Mouse (Mus musculus) kidney, postnatal 0 days (tissue): ENCODE measurements around the gene Srms. TPM values are rescaled to one million over a fixed set of nuclear protein-coding genes. Genes with fewer than 3 reads are reported as not detected.

ENCODE experiments used
- ATAC-seq: fragments of 200-750 bp; cut with Nextera tagmentation; replicated peaks from 2 replicates; pipeline ENCODE4 v1.8.0; 2017; ENCODE audit warnings: low read depth, moderate number of reproducible peaks, moderate TSS enrichment, moderate library complexity; ENCODE audit not compliant: low FRiP score
- DNase-seq: peaks from one replicate; pipeline ENCODE4 v3.0.0-alpha.2; 2016; ENCODE audit warnings: low spot score
- H3K27ac ChIP-seq: fragments of 300-500 bp; sonication (generic); 2 replicates; pipeline ENCODE4 v1.5.1; 2014; ENCODE audit warnings: mild to moderate bottlenecking
- H3K27me3 ChIP-seq: fragments of 300-500 bp; sonication (generic); 2 replicates; pipeline ENCODE4 v1.6.1; 2014; ENCODE audit warnings: low read length, mixed read lengths; ENCODE audit not compliant: insufficient read depth
- H3K36me3 ChIP-seq: fragments of 300-500 bp; sonication (generic); 2 replicates; pipeline ENCODE4 v1.6.1; 2014; ENCODE audit warnings: low read length, mixed read lengths; ENCODE audit not compliant: insufficient read depth
- H3K4me1 ChIP-seq: fragments of 300-500 bp; sonication (generic); replicated peaks from 2 replicates; pipeline ENCODE4 v1.6.1; 2014; ENCODE audit warnings: antibody characterized with exemption, low read length, mixed read lengths; ENCODE audit not compliant: insufficient read depth
- H3K4me2 ChIP-seq: fragments of 300-500 bp; sonication (generic); 2 replicates; pipeline ENCODE4 v1.6.1; 2014; ENCODE audit warnings: mild to moderate bottlenecking, low read length, moderate library complexity, mixed read lengths
- H3K4me3 ChIP-seq: fragments of 300-500 bp; sonication (generic); replicated peaks from 2 replicates; pipeline ENCODE4 v1.5.1; 2014; ENCODE audit warnings: low read depth, low read length
- H3K9ac ChIP-seq: fragments of 300-500 bp; sonication (generic); 2 replicates; pipeline ENCODE4 v1.6.1; 2014; ENCODE audit warnings: low read depth, low read length
- H3K9me3 ChIP-seq: fragments of 300-500 bp; sonication (generic); replicated peaks from 2 replicates; pipeline ENCODE4 v1.6.1; 2016; ENCODE audit warnings: low read length, inconsistent platforms, mixed read lengths
- CTCF ChIP-seq: IDR thresholded peaks from 2 replicates; pipeline ENCODE4 v1.5.1; 2016; ENCODE audit warnings: antibody characterized with exemption, low read depth, mild to moderate bottlenecking, moderate library complexity
- WGBS: fragments of 180-500 bp; shearing (Covaris S2); extraction: QIAGEN DNeasy Blood & Tissue Kit; methylation state at CpG from one replicate; pipeline ENCODE4 v1.1.7; 2014; 5-methylcytosine and 5-hydroxymethylcytosine counted together
- polyA plus RNA-seq: library from polyadenylated mRNA; unstranded; fragments of >200 nt; fragmentation: Nextera tagmentation; extraction: Ambion mirVana; gene quantifications from 2 replicates; pipeline ENCODE4 v1.2.1, GENCODE M21; 2015

Gene Srms
- polyA plus RNA-seq, 1 experiment from 2014 or later: 0.14 TPM

DNA sequence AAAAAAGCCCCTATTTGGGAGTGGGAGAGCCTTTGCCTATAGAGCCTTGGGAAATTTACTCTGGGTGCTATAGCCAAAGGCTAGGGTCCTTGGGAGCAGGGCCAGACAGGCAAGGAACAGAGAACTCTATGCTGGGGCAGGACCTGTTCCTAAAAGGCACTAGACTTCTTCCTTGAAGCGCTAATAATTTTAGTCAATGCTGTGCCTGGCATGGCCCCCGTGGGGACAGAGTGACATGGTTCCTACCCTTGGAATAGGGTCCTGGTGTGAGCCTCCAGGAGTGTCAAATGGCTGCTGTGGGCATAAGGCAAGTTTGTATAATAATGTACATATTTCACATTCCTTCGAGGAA, 29.3 kb upstream of the Srms start:
- no peaks in the 10 kb centered on the region for H3K27me3 ChIP-seq
- no peak for TF ChIP-seq CTCF
- peak overlapping the region; percentile 77 for H3K4me2 ChIP-seq
- peak overlapping the region; percentile 54 for H3K4me3 ChIP-seq
- H3K36me3 ChIP-seq: 0 out of 2 replicates have a peak, but pooled peaks cover 3% of the 10 kb centered on the region
- ATAC-seq (no peak), DNase-seq (peak; percentile 6)
- H3K4me1 ChIP-seq: peaks cover 18% of the 10 kb centered on the region
- 57% methylated on average over 3 of the region's 3 CpGs for WGBS
- peak overlapping the region; percentile 67 for H3K9ac ChIP-seq
- peak overlapping the region; percentile 31; the same call in 1 of the 2 replicates for H3K27ac ChIP-seq
- H3K9me3 ChIP-seq: no peaks in the 10 kb centered on the region

DNA sequence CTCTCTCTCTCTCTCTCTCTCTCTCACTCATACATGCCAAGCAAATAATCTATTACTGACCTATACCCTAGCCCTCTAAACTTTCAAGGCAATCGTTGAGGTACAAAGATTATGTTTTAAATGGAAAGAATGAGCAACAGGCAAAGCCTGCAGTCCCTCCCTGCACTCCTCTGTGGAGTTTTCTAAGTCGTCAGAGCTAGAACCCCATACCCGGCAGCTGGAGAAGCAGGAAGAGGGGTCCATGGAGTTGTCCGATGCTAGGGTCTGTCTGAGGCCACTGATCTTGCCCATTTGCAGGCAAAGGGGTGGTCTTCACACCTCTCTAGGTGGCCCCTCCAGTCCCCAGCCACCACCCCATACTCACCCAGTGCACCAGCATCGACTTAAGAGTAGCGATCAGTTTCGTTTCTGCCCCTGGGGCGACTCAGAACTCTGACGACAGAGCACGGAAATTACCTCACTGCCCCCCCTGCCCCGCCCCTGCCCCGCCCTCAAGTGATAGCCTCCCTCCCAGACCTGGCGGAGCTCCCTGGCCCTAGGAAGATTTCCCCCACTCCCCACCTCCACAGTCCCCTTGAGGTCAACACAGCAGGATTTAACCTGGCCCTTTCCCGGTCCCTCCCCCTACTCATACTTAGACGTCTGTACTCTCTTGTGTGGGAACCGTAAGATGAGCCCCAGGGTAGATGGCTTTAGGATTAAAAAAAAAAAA, 28.8 kb upstream of the Srms start, which contains the start of gene Helz2:
Helz2 (minus strand) TSS at position 426 of the 712 bp plus-strand sequence.
- H3K4me2 ChIP-seq: peak within 1 kb of the TSS; percentile 77
- H3K27ac ChIP-seq: peak within 1 kb of the TSS; percentile 31; the same call in 1 of the 2 replicates
- no peak for TF ChIP-seq CTCF
- H3K4me3 ChIP-seq: peak within 1 kb of the TSS; percentile 54
- H3K27me3 ChIP-seq: no peaks in the 10 kb centered on the region
- peaks cover 18% of the 10 kb centered on the region for H3K4me1 ChIP-seq
- peak within 1 kb of the TSS; percentile 67 for H3K9ac ChIP-seq
- H3K9me3 ChIP-seq: no peaks in the 10 kb centered on the region
- ATAC-seq (peak; percentile 64), DNase-seq (peak; percentile 51)
- WGBS: 5% methylated on average over 16 of the region's 16 CpGs
- H3K36me3 ChIP-seq: 0 out of 2 replicates have a peak, but pooled peaks cover 4% of the 10 kb centered on the region

DNA sequence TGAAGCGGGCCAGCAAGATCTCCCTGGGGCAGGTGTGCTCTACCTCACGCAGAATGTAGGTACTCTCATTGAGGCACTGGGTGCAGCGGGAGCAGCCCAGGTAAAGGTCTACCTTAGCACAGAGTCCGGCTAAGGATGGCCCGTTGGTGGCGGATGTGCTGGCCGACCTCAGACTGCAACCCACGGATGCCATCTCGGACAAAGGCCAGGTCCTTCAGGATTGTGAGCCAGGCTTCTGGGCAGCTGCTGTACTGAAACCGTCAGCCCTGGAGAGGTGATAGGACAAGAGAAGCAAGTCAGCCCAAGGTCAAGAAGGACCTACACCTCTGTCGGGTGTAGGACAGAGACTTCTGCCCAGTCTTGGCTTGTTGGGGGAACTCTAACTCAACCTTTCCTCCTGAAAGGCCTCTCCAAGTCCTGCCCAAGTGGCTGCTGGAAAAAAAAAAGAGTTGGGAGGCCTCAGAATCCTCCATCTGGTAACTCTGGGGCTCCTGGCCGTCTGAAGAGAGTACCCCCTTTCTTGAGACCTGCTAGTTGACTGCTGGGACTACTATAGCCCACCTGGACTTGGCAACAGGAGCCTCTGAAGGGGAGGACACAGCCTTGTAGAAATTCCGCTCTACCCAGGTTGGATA, 27.9 kb upstream of the Srms start:
- H3K4me2 ChIP-seq: peak overlapping the region; percentile 77
- no peak for TF ChIP-seq CTCF
- 94% methylated on average over 13 of the region's 13 CpGs for WGBS
- H3K27ac ChIP-seq: no peak overlapping the region
- H3K27me3 ChIP-seq: no peaks in the 10 kb centered on the region
- H3K9me3 ChIP-seq: no peaks in the 10 kb centered on the region
- no peak for DNase-seq
- peaks cover 12% of the 10 kb centered on the region; the same call in 1 of the 2 replicates for H3K36me3 ChIP-seq
- H3K4me1 ChIP-seq: peaks cover 18% of the 10 kb centered on the region
- H3K9ac ChIP-seq: peak overlapping the region; percentile 67; the same call in 1 of the 2 replicates
- ATAC-seq: no peak
- peak overlapping the region; percentile 54 for H3K4me3 ChIP-seq

GRCm38 (mm10) chr2:181239261-181239660, 26.3 kb upstream of the Srms start:
- TF ChIP-seq CTCF: no peak
- peak overlapping the region; percentile 30 for H3K4me2 ChIP-seq
- no peak for ATAC-seq
- no peak overlapping the region for H3K9ac ChIP-seq
- WGBS: 90% methylated on average over 9 of the region's 9 CpGs
- no peak overlapping the region for H3K4me3 ChIP-seq
- no peaks in the 10 kb centered on the region for H3K27me3 ChIP-seq
- H3K9me3 ChIP-seq: no peaks in the 10 kb centered on the region
- DNase-seq: no peak
- H3K36me3 ChIP-seq: peaks cover 13% of the 10 kb centered on the region; the same call in 1 of the 2 replicates
- peaks cover 17% of the 10 kb centered on the region for H3K4me1 ChIP-seq
- H3K27ac ChIP-seq: no peak overlapping the region

DNA sequence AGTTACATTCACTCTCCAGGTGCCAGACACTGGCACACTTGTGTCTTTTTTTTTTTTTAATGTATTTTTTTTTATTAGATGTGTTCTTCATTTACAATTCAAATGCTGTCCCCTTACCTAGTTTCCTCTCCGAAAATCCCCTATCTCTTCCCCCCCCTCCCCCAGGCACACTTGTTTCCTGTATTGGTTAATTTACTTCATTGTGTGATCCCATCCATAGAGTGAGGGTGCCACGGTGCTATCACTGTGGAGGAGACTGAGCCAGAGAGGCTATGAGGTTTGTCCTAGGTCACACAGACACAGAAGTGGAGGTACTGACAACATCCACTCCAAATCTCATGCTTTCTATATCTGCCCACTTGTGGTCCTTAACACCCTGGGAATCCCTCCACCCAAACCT, 25.9 kb upstream of the Srms start:
- Histone ChIP-seq H3K27me3 (no peaks in the 10 kb centered on the region), H3K4me2 (peak overlapping the region; percentile 30; the same call in 1 of the 2 replicates), H3K9me3 (no peaks in the 10 kb centered on the region), H3K9ac (no peak overlapping the region), H3K36me3 (peaks cover 13% of the 10 kb centered on the region; the same call in 1 of the 2 replicates), H3K4me3 (no peak overlapping the region), H3K4me1 (peaks cover 14% of the 10 kb centered on the region), H3K27ac (no peak overlapping the region)
- WGBS: 60% methylated on average over 2 of the region's 2 CpGs
- ATAC-seq: no peak
- DNase-seq: no peak
- no peak for TF ChIP-seq CTCF

DNA sequence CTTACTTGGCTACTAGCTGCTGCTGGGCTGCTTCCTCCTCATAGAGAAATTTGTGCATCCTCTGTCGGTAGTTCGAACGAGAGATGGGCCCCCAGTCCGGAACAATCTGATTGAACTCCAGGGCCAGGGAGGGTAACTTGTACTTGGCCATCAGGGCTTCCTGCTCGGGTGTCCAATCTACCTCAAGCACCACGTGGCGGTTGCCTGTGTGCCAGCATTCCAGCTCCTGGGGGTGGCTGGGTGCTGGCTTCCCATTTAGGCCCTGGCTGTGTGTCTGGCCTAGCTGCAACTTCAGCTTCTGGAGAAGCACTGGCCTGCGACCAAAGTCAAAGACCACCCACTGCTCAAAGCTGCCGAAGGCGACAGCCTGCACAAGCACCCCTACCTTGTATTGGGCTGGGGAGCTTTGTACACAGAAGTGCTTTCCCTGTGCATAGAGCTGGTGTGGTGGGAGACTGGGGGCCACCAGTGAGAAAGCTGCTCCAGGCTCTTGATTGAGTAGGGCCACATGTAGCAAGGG, 25.2 kb upstream of the Srms start:
- WGBS: 59% methylated on average over 10 of the region's 10 CpGs
- no peak for ATAC-seq
- Histone ChIP-seq H3K4me1 (peaks cover 14% of the 10 kb centered on the region), H3K4me2 (no peak overlapping the region), H3K27me3 (no peaks in the 10 kb centered on the region), H3K4me3 (no peak overlapping the region), H3K9me3 (no peaks in the 10 kb centered on the region), H3K9ac (no peak overlapping the region), H3K36me3 (peaks cover 13% of the 10 kb centered on the region; the same call in 1 of the 2 replicates), H3K27ac (no peak overlapping the region)
- DNase-seq: no peak
- no peak for TF ChIP-seq CTCF
